Mouse (Mus musculus): Measurements from ENCODE around the gene Paqr3.

GRCm38 (mm10) chr5:97090034-97090784 lies 21.2 kb downstream of the Paqr3 start:
- TF ChIP-seq CTCF (IDR thresholded peaks at IDR 0.05; ENCODE audit: borderline replicate concordance, insufficient read depth, low read depth, low read length) (no peak), POLR2A (IDR thresholded peaks at IDR 0.05; ENCODE audit: borderline replicate concordance, insufficient read depth, low read length) (no peak)

All from cerebellum, adult 2 months (tissue).